Mouse (Mus musculus): ENCODE results near the gene Slc25a36.

- no peak for TF ChIP-seq CTCF (IDR thresholded peaks at IDR 0.05; ENCODE audit: control insufficient read depth, insufficient read depth, low read length)
- TF ChIP-seq POLR2A (IDR thresholded peaks at IDR 0.05; ENCODE audit: borderline replicate concordance, control insufficient read depth, low read depth, low read length), result no peak
Observed at GRCm38 (mm10) chr9:97098985-97099384, 12.0 kb downstream of the Slc25a36 start.
